Mouse (Mus musculus): ENCODE data around the gene Pawr.

- TF ChIP-seq CTCF (IDR thresholded peaks at IDR 0.05; ENCODE audit: low read depth, low read length) = no peak
- no peak for TF ChIP-seq POLR2A (IDR thresholded peaks at IDR 0.05; ENCODE audit: insufficient read depth, low read length)
- TF ChIP-seq EP300 (IDR thresholded peaks at IDR 0.05; ENCODE audit: insufficient read depth, low read depth, low read length) = no peak
Observed at GRCm38 (mm10) chr10:108389178-108389926, 57.4 kb downstream of the Pawr start.

Measured in ES-Bruce4 (cell line).